Mouse (Mus musculus) MEL (cell line): ENCODE results near the gene Ehbp1l1.

Experiments used
- CTCF ChIP-seq, 3 experiments: IDR thresholded peaks in 2 of 3; conservative IDR thresholded peaks in 1 of 3; 2 replicates each; pipeline ENCODE4 v1.5.1; 2011 to 2012; ENCODE audit warnings: low read length in 3 of 3, low read depth in 2 of 3, mild to moderate bottlenecking in 2 of 3, improper control_type of control experiment in 1 of 3, inconsistent platforms in 1 of 3, mixed read lengths in 1 of 3, moderate library complexity in 1 of 3; ENCODE audit not compliant: control insufficient read depth in 1 of 3, insufficient read depth in 1 of 3, poor library complexity in 1 of 3, severe bottlenecking in 1 of 3
- EP300 ChIP-seq, 2 experiments: IDR thresholded peaks; 2 replicates each; pipeline ENCODE4 v1.6.1; 2011; ENCODE audit warnings: improper control_type of control experiment in 2 of 2, low read length in 2 of 2, low read depth in 1 of 2, mild to moderate bottlenecking in 1 of 2
- GABPA ChIP-seq: IDR thresholded peaks from 2 replicates; pipeline ENCODE4 v1.6.1; 2012; ENCODE audit warnings: low read depth, mild to moderate bottlenecking, inconsistent platforms, low read length, improper control_type of control experiment, moderate library complexity
- GATA1 ChIP-seq: IDR thresholded peaks from 2 replicates; pipeline ENCODE4 v1.6.1; 2011; ENCODE audit warnings: low read depth, low read length, improper control_type of control experiment
- HCFC1 ChIP-seq: IDR thresholded peaks from 2 replicates; pipeline ENCODE4 v1.6.1; 2012; ENCODE audit warnings: low read depth, mild to moderate bottlenecking, inconsistent platforms, low read length, improper control_type of control experiment, moderate library complexity
- MAZ ChIP-seq: IDR thresholded peaks from 2 replicates; pipeline ENCODE4 v1.6.1; 2012; ENCODE audit warnings: low read depth, mild to moderate bottlenecking, inconsistent platforms, low read length, improper control_type of control experiment
- MYC ChIP-seq: IDR thresholded peaks from 2 replicates; pipeline ENCODE4 v1.6.1; 2011; ENCODE audit warnings: low read depth, mild to moderate bottlenecking, low read length, improper control_type of control experiment, moderate library complexity
- NRF1 ChIP-seq: IDR thresholded peaks from 2 replicates; pipeline ENCODE4 v1.6.1; 2014; ENCODE audit warnings: low read depth, mild to moderate bottlenecking, inconsistent platforms, low read length, improper control_type of control experiment, moderate library complexity; ENCODE audit not compliant: poor library complexity, insufficient read depth, severe bottlenecking
- POLR2A ChIP-seq, 2 experiments: IDR thresholded peaks; 2 replicates each; pipeline ENCODE4 v1.6.1; 2011 to 2012; ENCODE audit warnings: low read length in 2 of 2, mild to moderate bottlenecking in 2 of 2, control low read depth in 1 of 2, improper control_type of control experiment in 1 of 2, low read depth in 1 of 2, moderate library complexity in 1 of 2; ENCODE audit not compliant: control insufficient read depth in 1 of 2, insufficient read depth in 1 of 2, poor library complexity in 1 of 2
- USF1 ChIP-seq: IDR thresholded peaks from 2 replicates; pipeline ENCODE4 v1.6.1; 2014; ENCODE audit warnings: low read depth, mild to moderate bottlenecking, inconsistent platforms, low read length, improper control_type of control experiment, moderate library complexity
- ZC3H11A ChIP-seq: IDR thresholded peaks from 2 replicates; pipeline ENCODE4 v1.6.1; 2012; ENCODE audit warnings: low read depth, mild to moderate bottlenecking, inconsistent platforms, low read length, improper control_type of control experiment
- ZNF384 ChIP-seq: IDR thresholded peaks from 2 replicates; pipeline ENCODE4 v1.6.1; 2012; ENCODE audit warnings: low read depth, mild to moderate bottlenecking, inconsistent platforms, low read length, improper control_type of control experiment

GRCm38 (mm10) chr19:5693801-5694200, 32.3 kb downstream of the Ehbp1l1 start:
- no peak for TF ChIP-seq GATA1
- TF ChIP-seq CTCF (IDR thresholded peaks at IDR 0.05 in 2 of 3, conservative IDR thresholded peaks at IDR 0.05 in 1 of 3; ENCODE audit: control insufficient read depth in 1 of 3, insufficient read depth in 1 of 3, low read depth in 2 of 3, low read length in 3 of 3, poor library complexity in 1 of 3, severe bottlenecking in 1 of 3): no peak
- no peak for TF ChIP-seq GABPA
- no peak for TF ChIP-seq MAZ
- TF ChIP-seq ZNF384: no peak
- TF ChIP-seq EP300 (IDR thresholded peaks at IDR 0.05; ENCODE audit: low read depth in 1 of 2, low read length in 2 of 2): no peak
- no peak for TF ChIP-seq MYC
- TF ChIP-seq POLR2A (IDR thresholded peaks at IDR 0.05; ENCODE audit: control insufficient read depth in 1 of 2, insufficient read depth in 1 of 2, low read depth in 1 of 2, low read length in 2 of 2, poor library complexity in 1 of 2): no peak
- no peak for TF ChIP-seq NRF1
- TF ChIP-seq ZC3H11A: no peak
- TF ChIP-seq USF1: no peak
- TF ChIP-seq HCFC1: no peak
